Comparison of ENCODE assay signal across 14 mouse cellular contexts in the genomic region with DNA sequence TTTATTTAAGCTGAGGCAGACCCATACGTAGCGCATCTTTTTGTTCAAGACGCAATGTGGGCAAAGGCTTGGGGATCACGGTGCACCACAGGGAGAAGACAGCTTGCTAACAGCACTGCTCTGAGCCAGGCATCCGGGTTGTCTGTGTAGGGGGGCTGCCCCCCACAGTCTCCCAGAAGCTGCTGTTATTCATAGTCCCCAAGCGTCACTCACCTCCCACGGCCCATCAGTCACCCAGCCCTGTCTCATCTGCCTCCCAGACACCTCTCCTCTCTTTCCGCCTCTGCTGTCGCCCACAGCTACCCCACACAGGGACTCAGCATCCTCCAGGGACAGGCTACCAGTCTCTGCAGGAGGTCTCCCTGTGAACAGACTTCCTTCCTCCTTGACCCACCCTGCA.
DNase-seq lines count a peak whose midpoint lies in the region; ATAC-seq lines count a peak whose summit lies in the region.
"Had no signal": no experiment of that assay in that cellular context is flagged by ENCODE, and none has a peak within 500 bp of the region (broad histone marks: within the 10 kb centered on the region; RNA-seq: fewer than 3 reads in every experiment).

No protein-coding gene starts in this region.

- ATAC-seq in cerebellum, adult (ENCODE audit: insufficient number of reproducible peaks, low FRiP score, low TSS enrichment), result no peak
- ATAC-seq: intestine, embryonic 16.5 days had no signal

- DNase-seq in frontal cortex, adult 2 months (ENCODE audit: extremely low spot score in 1 of 2, low spot score in 1 of 2), result peak; percentile 89 to 91
- peak; percentile 87 to 88 for DNase-seq in frontal cortex, postnatal 36 days (ENCODE audit: low spot score in 2 of 2)
- peak; percentile 89 to 92 for DNase-seq in left cerebral cortex, adult 18-20 months (ENCODE audit: low spot score in 2 of 2)
- peak; percentile 77 to 85 for DNase-seq in right cerebral cortex, postnatal 10 days (ENCODE audit: low spot score in 2 of 2)
- no peak for DNase-seq in urinary bladder, postnatal 36 days (ENCODE audit: low spot score in 2 of 2)
- DNase-seq in spleen, postnatal 4 days (ENCODE audit: low spot score in 2 of 2), result no peak
- DNase-seq: adrenal gland, postnatal 14 days; cerebellum, adult 9-11 months; heart, postnatal 10 days; kidney, postnatal 25 days; lung, postnatal 14 days; thymus, postnatal 14 days had no signal

Comparison
In these comparisons a context has a peak if more than half of its experiments do, and no peak if none do; other contexts are left out.
1. DNase-seq: peak in frontal cortex, adult 2 months (2 of 2), frontal cortex, postnatal 36 days (2 of 2), left cerebral cortex, adult 18-20 months (2 of 2) and right cerebral cortex, postnatal 10 days (2 of 2); none in urinary bladder, postnatal 36 days (0 of 2) and spleen, postnatal 4 days (0 of 2).